Mouse (Mus musculus): ENCODE measurements at regions not wholly inside any gene's neighbourhood (a gene's known extent, or its start where the extent isn't known, plus 50 kb on each side); places are given as distances from the start of the nearest gene placed in this dataset.
A peak's percentile ranks its signal among the peaks of the same experiment; 100 is the strongest.

GRCm38 (mm10) chr9:41257244-41257643 is 95.7 kb upstream of the Ubash3b start:
- no peak for ATAC-seq (ENCODE audit: poor library complexity, severe bottlenecking)

DNA sequence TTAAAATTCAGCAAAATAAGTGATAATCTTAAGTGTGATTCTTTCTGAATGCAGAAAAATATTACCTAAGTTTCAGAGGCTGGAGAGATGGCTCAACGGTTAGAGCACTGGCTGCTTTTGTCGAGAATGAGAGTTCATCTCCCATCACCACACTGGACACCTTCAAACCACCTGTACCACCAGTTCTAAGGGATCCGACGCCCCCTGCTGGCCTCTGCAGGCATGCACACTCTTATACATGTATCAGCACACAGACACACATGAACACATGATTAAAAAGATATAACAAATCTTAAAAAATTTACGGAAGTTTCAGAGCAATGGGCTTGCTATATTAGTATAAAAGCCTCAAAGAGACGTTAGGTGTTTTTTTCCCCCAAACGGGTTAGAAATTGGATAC is 80.9 kb upstream of the Ubash3b start:
- ATAC-seq (ENCODE audit: poor library complexity, severe bottlenecking): no peak

DNA sequence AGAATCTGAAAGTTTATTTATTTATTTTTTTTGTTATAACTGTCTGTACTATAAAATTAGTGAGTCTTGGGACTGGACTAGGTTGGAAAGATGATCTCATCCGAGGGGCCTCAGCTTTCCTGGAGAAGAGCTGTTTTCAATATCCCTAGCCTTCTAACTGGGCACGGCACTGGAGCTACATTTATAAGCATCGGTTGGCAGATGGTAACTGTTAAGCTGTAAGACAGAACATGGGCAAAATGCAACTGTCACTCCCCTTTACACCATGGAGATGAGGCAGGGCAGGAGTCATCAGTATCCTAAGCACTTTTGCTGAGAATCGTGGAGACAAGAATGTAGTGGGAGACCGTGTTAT is 77.6 kb upstream of the Ubash3b start:
- no peak for ATAC-seq (ENCODE audit: poor library complexity, severe bottlenecking)

DNA sequence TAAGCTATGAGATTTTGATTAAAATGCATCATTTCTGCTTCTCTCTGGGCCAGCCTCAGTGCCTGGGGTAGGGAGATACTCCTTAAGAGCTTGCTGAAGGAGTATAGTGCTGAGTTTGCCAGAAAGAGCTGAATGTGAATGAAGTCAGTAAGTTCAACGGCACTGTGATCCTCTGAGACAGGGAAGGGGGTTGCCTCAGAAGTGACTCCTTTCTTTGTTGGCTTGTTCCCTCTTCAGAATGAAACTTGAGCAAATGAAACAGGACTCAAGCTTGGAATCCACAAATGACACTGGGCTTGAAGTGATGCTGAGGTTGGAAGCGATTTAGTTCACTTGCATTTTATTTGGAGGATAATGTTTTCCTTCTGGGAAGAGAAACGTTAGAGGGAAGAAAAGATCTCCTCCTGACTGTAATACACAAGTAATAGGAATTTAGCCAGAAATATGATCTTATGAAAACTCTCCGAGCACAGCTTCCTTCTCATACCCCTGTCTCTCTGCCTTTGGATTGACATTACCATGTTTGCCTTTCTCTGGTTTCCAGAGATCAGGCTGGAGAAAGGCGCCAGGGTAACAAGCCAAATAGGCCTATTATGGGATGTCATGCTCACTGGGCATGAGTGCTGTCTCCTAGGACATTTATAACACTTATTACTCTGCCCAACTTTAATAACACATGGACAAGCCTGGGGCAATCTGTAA is 77.0 kb upstream of the Ubash3b start:
- no peak for ATAC-seq (ENCODE audit: poor library complexity, severe bottlenecking)

DNA sequence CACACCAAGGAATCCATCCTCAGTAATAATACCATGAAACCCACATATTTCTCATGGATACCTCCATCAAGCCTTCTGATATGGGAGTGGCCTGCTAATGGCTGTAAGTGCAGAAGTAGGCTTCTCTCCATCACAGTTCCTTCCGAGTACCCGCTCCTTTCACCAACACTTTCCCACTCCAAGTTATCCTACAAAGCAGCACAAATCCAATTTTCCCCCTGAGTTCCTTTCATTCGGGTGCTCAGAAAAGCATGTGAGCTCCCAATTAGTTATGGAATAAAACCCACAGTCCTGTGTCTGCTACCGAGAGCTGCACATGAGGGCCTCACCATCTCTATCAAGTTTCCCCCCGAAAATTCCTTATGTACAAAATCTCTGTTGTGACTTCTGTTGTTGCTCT is 75.8 kb upstream of the Ubash3b start:
- ATAC-seq (ENCODE audit: poor library complexity, severe bottlenecking): no peak

DNA sequence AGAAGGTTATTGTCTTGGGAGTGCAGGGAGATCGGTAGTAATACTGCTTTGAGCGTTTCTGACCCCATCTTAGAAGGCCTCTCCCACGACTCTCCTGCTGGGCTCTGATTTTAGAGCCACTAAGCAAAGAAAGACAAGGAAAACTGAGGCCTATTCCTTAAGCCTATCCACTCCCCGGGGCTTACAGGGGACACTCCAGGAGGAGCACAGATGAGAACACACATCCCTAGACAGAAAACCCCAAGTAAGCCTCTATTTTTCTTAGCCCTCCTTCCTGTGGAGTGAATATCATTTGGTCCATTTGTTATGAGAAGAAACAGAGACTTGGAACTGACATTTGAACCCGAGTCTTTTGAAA is 67.7 kb upstream of the Ubash3b start:
- ATAC-seq (ENCODE audit: poor library complexity, severe bottlenecking): no peak

GRCm38 (mm10) chr9:41228425-41229224 is 67.1 kb upstream of the Ubash3b start:
- ATAC-seq (ENCODE audit: poor library complexity, severe bottlenecking): peak; percentile 97

GRCm38 (mm10) chr9:41223406-41223805 is 61.9 kb upstream of the Ubash3b start:
- ATAC-seq (ENCODE audit: poor library complexity, severe bottlenecking): no peak

- peak; percentile 56 for ATAC-seq (ENCODE audit: poor library complexity, severe bottlenecking)
These were observed 61.0 kb upstream of the Ubash3b start for GRCm38 (mm10) chr9:41222346-41223015.

DNA sequence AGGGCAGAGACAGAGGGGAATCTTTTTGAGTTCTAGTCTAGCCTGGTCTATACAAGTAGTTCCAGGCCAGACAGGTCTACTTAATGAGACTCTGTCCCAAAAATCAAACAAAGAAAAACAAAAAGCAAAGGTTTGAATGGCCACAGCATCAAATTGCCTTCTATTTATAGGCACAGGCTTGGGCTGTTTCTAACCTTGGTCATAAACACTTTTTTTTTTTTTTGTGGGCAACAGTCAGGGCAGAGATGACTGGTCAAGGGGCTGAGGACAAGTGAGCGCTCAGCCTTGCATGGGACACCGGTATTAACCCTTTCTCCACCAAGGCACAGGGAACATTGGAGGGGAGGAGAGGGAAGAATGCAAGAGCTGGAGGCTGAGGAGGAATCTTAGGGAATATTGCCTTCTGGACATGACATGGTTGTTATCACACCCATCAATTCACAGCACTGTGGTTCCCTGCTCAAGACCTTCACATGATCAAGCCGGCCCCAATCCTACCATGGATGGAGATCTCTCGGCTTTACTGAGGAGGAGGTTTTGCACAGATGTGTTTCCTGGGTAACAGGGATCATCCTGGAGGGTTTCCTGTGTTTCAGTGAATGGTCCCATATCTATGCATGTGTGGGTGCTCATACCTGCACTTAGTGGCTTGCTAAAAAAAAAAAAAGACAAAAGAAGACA is 59.8 kb upstream of the Ubash3b start:
- ATAC-seq (ENCODE audit: poor library complexity, severe bottlenecking): no peak

GRCm38 (mm10) chr9:41220105-41220669 is 58.7 kb upstream of the Ubash3b start:
- peak; percentile 54; the same call in 1 of the 2 replicates for ATAC-seq (ENCODE audit: poor library complexity, severe bottlenecking)

DNA sequence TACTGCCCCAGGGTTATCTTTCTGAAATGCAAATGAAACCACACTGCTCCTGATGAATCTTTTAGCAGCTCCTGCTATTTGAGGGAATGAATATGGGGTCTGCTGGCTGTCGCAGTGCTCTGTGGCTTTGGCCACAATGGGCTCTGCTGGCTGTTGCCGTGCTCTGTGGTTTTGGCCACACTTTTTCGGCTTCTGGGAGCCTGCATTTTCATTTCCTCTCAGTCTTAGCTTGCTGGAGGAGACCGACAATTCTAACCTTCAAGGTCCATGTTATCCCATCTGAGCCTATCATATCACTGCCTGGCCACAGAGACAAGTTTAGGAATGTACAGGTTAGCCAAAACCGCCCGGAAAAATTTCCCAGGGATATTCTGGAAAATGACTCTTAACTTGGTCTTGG is 57.2 kb upstream of the Ubash3b start:
- peak; percentile 51; the same call in 1 of the 2 replicates for ATAC-seq (ENCODE audit: poor library complexity, severe bottlenecking)

DNA sequence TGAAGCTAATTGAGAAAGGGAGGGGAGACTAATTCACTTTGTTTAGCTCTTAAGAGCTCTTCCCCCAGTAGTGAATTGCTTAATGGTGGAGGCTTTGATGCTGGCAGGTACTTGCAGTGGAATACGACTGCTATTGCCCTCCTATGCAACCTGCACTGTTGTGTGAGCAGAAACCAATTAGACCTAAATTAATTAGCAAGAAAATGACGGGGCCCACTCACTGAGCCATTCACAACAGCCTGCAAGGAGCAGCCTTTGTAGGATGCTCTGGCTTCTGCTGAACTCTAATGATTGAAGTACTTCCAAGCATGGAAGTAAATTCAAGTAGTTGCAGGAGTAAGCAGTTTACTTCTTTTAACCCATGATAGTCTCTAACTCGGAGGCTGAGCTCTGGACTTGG is 54.8 kb upstream of the Ubash3b start:
- ATAC-seq (ENCODE audit: poor library complexity, severe bottlenecking): no peak

DNA sequence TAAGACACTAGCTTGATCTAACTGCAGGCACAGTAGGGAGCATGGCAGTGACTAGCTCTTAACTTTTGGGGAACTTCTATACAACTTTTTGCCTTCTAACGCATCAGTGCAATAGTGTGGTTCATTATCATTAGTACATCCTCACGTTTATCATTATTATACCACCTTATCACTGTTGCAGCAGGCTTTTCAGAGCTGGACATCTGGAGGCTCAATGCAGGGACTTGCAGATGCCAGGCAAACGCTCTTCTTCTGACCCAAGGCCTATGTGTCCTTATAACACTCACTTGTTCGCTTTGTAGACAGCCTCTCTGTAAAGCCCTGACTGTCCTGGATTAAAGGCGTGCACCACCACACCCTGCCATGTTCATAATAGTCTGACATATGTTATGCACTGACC is 53.5 kb upstream of the Ubash3b start:
- ATAC-seq (ENCODE audit: poor library complexity, severe bottlenecking): no peak

GRCm38 (mm10) chr9:41212943-41213529 is 51.5 kb upstream of the Ubash3b start:
- no peak for ATAC-seq (ENCODE audit: poor library complexity, severe bottlenecking)

DNA sequence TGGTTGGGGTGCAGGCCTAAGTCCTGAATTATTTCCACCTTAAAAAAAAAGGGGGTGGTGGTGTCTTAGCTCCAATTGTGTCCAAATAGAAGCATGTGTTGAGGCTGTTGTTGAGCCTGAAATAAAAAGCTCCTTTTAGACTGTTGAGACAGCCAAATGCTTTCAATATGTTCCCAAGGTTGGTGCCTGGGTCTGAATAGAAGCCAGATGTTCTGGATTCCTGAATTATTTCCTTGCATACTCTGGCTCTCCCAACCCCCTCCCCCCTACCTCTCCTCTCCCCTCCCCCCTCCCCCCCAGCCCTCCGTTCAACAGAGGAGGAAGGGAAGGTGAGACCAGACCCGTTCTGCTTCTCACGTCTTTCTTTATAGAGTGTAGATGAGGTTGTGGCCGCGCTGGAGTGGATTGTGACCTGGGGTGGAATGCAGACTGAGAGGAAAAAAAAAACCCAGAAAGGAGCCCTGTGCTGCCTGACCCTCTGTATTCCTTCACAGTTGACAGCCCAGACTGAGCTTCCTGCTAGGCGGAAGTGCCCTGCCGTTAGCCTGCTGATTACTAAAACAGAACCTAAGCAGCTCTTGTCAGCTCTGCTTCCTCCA is 50.9 kb upstream of the Ubash3b start:
- ATAC-seq (ENCODE audit: poor library complexity, severe bottlenecking): peak; percentile 83

DNA sequence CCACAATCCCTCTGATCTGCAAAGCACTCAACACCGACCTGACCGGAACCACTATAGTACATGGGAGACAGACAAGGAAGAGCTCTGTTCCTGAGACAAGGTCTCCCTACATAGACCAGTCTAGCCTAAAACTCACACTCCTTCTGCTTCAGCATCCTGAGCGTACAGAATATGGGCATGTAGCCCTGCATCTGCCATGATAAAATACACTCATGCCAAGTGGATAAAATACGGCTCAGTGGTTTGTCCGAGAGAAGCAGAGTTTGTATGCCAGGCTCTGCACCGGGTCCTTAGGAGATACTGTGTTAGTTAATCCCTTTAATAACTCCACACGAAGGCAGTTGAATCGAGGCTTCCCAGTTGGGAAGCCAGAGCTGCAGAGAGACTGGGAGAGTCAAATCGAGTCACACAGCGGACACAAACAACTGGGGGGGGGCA is 50.4 kb upstream of the Ubash3b start:
- ATAC-seq (ENCODE audit: poor library complexity, severe bottlenecking): no peak

Data from megakaryocyte, adult 5-6 weeks (primary cell).